Mouse (Mus musculus): ENCODE results near the gene Gtpbp1.

Gene Gtpbp1

GRCm38 (mm10) chr15:79755977-79756625 is 65.5 kb downstream of the Gtpbp1 start:
- DNase-seq = peak; percentile 78

DNA sequence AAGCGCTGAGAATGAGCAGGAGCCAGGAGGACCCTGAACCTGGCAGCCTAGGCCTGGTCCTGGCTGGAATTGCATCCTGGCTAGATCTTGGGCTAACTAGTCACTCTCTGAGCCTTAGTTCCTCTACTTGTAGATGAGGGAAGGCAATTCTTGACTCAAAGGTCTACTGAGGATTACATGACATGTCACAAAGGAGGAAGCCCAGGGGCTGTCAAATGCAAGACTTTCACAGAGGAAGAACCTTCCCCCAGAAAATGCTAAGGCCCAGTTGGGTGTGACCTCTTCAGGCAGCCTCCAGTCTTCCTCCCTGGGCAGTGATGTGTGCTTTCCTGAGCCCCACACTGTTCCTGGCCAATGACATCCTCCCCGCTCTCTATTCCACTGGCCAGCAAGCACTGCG is 66.5 kb downstream of the Gtpbp1 start:
- no peak for DNase-seq

DNA sequence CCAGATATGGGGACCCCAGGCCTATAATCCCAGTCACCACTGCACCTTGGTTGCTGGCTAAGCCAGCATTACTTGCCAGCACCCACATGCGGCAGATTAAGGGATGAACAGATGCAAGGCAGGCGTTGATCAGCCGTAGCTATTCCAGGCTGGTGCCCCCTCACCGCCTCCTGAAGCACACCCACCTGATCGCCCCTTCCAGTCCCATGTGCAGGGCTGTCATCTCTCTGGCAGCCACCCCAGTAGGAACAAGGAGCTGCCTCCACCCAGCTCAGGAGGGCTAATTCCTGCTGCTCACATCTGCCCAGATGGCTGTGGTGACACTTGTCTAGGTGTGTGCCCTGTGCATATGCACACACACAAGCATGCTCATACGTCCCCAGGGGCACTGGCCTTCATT is 70.3 kb downstream of the Gtpbp1 start:
- DNase-seq = no peak

DNA sequence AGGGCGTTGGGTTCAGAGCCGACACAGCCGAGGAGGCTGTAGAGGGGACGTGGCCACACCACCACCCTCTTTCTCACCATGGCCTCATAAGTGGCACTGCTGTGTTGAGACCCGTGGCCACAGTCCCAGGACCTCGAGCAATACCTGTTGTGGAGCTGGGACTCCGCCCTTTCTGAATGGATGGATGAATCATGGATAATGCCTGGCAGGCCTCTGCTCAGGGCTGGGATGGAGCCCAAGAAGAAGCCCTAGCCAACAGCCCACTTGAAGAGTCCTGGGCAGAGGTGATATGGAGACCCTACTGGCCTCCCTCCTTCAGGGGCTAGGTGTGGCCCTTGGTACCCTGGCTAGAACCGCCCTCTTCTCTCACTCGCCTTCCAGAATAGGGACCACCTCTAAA is 72.4 kb downstream of the Gtpbp1 start:
- DNase-seq = no peak

- peak; percentile 73 for DNase-seq
Measured at GRCm38 (mm10) chr15:79763601-79764246, 73.1 kb downstream of the Gtpbp1 start.

- DNase-seq = peak; percentile 80
Measured at GRCm38 (mm10) chr15:79764539-79765267, 74.1 kb downstream of the Gtpbp1 start.

DNA sequence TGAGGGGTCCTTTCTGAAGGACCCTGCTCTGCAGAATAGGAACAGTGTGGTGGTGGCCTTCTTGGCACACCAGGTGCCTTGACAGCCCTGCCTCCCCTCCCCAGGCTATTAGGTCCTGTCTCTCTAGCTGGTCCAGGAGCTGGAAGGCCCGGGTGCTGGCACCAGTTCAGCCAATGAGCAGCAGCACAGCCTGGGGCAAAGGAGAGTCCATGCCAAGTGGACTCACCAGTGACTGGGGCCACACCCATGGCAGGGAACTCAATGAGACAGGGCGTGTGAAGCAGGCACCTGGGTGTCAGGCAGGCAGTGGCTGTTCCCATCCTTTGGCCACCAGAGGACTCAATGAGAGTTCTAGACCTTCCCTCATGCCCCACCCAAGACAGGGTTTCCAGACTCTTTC is 74.7 kb downstream of the Gtpbp1 start:
- no peak for DNase-seq

DNA sequence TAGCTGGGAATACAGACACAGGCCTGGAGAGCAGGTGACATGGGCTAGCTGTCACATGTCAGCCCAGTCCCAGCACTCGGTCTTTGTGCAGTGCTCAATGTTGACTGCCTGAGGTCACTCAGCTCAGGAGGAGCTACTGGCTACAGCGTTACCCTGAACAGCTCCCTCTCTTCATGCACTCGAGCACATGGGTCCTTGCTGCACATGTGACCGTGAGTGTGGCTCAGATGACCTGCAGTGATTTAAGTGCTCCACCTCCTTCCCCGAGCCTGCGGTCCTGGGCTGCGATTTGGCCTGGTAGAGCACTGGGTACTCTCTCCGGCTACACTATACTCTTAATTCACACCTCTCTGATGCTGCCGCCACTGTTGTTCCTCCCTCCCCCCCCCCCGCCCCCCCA is 75.5 kb downstream of the Gtpbp1 start:
- DNase-seq = no peak

GRCm38 (mm10) chr15:79766586-79767071 is 76.0 kb downstream of the Gtpbp1 start:
- DNase-seq = peak; percentile 74

DNA sequence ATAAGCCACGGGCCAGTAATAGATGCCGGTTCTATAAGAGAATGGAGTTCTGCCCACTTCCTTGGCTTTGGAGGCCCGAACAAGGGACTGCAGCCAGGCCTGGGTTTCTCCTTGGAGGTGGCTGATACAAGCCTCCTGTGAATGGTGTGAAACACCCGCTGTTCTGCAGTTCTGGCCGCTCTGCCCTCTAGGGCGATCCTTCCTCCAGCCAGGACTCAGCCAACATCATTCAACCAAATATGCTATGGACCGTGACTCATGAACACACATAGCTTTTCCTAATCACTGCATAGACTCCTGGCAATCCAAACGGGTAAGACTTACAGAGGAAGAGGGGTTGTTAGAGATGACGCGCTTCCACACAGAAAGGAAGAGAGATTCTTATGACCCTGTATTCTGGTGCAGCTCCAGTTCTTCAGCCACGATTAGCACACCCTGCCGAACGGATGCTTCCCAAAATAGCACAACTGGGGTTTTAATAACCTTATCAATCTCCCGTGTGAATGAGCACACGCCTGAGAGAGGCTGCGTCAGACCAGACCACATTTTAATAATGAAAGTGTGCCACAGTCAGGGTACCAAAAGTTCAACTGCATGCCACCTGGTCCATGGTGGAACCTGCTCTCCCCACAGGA is 76.8 kb downstream of the Gtpbp1 start:
- no peak for DNase-seq

DNA sequence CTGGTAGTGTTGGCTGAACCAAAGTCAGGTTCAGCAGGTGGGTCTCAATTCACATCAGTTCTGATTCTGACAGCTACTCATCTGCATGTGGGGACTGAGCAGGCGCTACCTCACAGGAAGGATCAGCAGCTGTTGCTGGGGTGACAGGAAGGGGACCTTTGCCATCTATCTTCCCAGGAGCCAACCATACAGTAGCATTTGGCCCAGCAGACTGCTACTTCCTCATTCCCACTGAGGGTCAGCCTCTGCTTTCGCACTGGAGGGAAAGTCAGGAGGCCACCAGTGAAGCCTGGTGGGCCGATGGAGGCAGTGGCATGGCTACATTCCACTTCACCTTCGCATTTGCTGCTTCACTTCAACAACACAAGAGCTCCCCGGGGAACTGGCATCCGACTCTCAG is 77.7 kb downstream of the Gtpbp1 start:
- DNase-seq = no peak

GRCm38 (mm10) chr15:79770629-79771240 is 80.1 kb downstream of the Gtpbp1 start:
- DNase-seq = no peak
